Mouse (Mus musculus): ENCODE data around the gene Bach1.

Gene Bach1

DNA sequence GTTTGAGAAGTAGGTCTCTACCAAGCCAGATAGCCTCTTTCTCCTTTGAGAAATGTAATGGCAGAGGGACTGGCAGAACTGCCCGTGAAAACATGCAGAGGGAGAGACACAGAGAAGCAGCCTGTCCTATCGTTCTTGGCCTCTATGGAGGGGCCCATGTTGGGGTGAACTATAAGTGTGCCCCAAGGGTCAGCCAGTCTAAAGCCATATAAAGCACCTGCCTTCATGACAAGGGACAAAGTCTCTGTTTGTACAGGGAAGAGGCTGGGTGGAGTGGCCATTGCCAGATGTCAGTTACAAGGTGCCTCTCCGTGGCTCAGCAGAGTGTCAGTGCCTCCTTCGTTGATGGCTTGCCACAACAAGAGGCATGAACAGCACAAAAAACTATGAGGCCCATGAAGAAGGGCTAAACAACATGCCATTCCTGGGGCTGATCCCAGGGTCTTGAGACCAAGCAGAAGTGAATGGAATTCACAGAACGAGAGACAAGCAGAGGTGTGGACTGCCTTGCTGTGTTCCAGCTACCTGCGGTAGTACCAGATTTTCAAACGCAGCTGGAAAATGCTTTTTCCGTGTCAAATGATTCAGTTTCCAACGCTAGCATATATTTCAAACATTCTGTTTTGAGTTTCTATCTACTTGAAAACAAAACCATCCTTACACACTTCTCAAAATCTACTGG lies 42.4 kb downstream of the Bach1 start:
- no peak for DNase-seq (ENCODE audit: low spot score)

DNA sequence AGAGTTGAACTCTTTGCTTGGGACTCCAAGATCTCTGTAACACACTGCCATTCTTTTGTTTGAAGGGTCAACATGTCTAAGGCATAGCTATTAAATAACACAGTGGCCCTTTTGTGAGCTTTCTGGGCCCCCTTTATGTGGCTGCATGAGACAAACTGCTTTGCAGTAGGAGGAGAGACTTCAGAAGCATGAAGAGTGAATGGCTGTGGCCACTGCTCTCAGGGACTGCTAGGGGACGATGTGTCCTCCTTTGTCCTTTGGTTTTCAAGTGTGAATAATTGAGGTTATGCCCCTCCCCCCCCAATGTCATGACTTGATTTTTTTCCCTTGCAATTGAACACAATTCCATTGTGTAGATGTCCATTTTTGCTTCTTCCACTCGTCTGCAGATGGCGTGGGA lies 44.9 kb downstream of the Bach1 start:
- DNase-seq (ENCODE audit: low spot score), result no peak

DNA sequence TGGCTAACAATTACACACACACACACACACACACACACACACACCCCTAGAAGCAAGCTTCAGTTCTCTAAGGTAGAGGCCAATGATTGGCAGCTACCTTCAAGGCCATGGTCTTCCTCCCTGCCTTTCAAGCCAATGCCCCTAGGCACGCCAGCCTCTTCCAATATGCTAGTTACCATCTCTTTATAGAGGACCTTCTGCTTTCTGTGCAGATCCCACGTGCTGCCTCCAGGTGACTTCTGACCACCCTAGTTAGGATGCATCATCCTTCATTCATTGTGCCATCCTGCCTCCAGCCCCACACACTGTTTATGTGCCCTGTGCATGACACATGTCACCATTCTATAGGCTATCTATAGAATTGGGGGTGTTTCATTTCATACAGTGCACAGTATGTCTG lies 45.6 kb downstream of the Bach1 start:
- DNase-seq (ENCODE audit: low spot score), result no peak

DNA sequence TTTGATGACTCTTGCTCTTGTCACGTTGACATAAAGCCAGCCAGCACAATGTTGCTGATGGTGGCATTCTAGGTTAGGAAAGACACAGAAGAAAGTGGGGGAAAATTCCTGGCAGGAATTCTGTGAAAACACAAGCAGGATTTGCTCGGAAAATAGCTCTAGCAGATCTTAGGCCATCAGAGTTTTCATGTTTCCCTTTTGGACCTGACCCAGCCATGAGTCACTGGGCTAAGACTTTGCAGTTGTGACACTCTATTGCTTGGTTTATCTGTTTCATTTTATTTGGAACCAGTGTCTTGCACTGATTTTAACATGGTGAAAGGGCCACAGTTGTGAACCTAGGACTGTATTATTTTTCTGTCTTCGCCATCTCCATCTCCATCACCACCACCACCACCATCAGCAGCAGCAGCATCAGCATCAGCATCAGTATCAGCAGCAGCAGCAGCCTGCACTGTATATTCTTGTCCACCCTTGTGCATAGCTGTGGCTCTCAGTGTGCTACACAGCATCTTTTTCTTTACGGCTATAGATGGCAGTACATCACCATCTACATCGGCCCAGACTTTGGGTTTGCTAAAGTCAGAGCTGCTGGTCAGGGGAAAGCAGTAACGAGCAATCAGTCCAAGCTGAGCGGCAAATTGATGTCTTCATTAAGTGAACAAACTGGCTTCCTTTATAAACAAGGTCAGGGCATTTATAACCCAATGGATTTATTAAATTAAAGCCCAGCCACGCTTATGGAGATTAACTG lies 46.6 kb downstream of the Bach1 start:
- DNase-seq (ENCODE audit: low spot score), result no peak

DNA sequence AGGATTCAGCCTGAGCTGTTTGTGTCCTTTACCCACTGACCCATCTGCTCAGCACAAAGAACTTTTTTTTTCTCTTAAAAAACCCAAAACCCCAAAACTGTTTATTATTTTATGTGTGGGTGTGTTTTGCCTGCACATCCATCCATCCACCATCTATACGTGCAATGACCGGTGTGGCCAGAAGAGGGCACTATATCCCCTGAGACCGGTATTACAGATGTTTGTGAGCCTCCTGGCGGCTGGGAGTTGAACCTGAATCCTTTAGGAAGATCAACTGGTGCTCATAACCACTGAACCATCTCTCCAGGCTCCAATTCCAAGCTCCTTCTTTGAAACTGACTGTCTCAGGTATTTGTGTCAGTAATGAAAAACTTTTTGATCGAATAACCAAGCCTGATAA lies 48.0 kb downstream of the Bach1 start:
- DNase-seq (ENCODE audit: low spot score), result peak; percentile 72

DNA sequence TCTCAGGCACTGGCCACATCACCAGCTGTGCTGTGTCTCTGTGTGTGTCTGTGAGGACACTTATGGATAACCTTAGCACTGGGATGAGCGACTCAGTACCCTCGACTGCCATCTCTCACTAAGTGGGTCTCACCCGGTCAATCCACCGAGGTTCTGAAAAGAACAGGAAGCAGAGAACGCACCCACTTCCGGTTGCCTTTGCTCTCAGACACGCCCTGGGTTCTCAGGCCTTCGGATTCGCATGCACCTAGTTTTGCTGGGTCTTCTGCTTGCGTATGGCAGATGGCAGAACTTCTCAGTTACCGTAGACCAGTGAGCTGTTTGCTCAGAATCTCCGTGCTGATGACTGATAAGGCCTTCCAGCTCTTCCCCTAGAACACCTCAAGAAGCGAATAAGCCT lies 52.5 kb downstream of the Bach1 start:
- no peak for DNase-seq (ENCODE audit: low spot score)

DNA sequence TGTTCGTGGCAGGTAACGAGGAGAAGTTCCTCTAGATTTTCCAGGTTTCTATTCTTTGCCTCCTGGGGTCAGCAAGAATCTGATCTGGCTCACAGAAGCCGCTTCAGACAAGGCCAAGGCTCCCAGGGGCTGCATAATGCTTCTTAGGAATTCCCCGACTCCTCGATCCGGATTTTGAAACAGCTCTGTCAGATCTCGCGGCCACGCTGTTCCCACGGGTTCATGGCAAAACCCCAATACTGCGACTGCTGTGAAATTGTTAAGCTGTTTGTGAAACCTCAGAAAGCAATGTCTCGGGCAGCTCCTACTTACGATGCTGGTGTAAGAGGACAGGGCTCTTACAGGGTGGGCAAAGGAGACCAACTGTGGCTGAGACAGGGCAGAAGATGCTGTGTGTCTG lies 53.7 kb downstream of the Bach1 start:
- no peak for DNase-seq (ENCODE audit: low spot score)

DNA sequence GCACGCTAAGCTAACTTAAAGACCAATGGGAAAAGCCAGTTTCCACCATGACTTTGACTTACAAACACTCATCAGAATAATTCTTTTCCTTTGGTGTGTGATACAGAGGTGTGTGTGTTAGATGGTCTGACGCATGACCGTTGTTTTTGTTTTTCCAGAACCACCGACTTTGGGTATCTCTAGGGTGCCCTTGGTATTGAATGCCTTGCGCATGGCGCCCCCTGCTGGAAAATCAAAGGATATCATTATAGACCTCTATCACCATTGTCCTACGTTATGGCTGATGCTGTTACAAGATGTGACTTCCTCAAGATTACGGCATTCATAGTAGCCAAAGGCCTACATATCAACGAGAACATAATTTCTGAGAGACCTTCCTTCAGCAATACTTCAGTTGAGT lies 56.1 kb downstream of the Bach1 start:
- DNase-seq (ENCODE audit: low spot score), result peak; percentile 45

DNA sequence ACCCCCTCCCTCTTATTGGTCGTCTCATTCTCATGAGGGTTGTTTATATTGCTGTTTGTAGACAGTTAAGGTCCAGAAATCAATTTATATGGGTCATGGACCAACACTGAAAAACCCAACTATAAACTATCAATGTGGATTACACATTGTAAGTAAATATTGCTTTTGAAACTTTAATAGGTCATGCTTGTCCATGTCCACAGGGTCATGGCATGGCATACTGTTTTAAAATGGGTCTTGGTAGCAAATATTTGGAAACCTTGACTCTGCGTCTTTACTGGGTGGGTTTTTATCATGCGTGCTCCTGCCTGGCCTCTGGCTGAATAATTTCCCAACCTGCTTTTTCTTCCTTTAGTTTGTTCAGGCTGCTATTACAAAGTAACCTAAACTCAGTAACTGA lies 57.2 kb downstream of the Bach1 start:
- no peak for DNase-seq (ENCODE audit: low spot score)

DNA sequence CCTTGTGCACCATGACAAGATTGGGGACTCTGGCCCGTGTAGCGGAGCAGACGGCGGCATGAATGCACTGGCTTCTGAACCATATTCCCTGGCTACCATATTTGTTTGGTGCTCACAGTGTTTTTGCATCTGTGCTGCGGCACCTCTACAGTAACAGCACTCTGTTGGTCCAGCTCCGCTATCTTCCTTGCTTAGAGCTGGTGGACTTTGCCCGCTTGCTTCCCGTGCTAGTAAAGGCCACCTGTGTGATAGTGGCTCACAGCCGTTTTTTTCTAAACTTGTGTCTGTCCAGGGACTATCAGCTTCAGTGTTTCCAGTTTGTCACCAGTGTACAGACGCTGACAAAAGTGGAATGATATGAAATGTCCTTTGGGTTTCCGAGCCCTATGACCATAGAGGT lies 59.3 kb downstream of the Bach1 start:
- DNase-seq (ENCODE audit: low spot score), result no peak

DNA sequence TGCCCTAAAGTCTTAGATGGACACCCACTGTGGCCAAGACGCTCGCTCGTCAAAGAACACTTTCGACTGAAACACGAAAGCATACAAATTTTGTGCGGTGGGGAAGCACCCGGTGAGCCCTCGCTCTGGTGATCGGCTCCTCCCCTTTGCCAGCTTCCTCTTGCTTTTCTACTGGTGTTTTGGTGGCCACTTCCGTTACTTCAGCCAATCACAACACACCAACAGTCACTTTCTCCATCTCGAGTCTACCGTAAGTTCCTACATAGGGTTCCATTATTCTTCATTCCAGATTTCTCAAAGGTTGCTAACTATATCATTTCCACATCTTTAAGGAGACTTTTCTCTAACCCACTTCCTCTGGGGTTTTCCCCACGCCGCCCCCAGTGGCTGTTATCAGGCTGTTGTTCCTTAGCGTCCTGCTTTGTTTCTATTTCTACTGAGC lies 65.9 kb downstream of the Bach1 start:
- DNase-seq (ENCODE audit: low spot score), result no peak

DNA sequence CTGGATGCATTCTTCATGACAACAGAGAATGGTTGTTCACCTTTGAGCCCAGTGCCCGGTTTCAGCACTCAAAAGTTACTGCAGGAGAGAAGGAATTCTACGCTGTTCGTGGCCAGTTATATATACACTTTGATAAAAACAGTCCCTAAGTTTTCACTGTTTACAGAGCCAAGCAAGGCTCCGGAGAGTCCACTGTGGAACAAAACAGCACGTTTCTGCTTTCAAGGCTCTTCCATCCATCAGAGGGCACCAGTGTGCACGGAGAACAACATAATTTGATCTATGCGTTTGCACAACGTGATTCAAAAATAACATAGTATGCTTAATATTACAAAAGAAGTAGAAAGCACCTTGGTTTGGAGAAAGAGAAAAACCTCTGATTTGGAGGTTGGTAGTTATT lies 67.2 kb downstream of the Bach1 start:
- no peak for DNase-seq (ENCODE audit: low spot score)

DNA sequence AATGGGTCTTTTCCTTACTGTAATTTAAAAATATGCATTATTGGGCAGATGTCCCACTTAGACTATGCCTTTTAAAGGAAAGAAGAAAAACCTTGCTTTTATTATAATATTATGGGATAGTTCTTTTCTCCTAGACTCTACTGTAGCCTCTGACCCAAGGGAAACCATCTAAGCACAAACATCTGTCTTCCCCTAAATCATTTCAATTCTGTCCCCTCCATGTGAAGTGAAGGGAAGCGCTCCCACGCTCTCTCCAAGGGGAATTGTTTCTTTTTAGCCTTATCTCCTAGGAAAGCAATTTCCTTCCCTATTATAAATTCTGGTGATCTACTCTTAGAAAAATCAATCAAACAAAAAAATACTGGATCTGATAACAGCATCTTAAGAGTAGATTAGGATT lies 71.8 kb downstream of the Bach1 start:
- no peak for DNase-seq (ENCODE audit: low spot score)

DNA sequence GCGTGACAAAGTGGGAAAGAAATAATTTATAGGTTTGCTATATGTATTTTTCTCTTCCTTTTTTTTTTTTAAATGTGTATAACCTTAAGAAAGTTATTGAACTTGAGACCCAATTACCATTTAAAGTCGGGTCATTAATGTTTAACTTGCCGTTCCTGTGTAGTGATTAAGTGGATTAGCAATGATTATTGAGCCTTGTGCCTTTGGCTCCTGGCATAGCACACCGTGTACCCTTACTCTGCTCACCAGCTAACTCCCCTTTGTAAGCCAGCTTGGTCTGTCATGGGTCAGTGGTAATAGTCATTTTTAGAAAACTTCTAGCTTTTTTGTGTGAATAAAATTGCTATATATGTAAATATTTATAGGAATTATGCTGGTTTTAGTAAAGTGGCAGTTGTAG lies 73.2 kb downstream of the Bach1 start:
- no peak for DNase-seq (ENCODE audit: low spot score)

DNA sequence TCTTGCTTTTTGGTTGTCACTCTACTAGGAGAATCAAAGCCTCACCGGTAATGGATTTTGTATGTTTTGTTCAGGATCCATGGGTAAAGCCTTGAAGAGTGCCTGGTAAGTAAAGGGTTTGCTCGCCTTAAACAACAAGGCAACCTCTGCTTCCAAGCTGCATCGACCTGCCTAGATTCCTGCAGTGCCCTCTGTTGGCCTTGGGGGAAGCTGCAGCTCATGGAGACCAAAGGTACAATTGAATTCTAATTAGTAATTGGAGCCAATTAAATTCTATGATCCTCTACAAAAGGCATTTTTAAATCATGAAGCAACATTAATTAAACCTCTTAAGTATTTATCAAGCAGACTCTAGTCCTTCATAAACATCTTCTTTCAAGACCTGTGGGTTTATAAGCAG lies 75.7 kb downstream of the Bach1 start:
- no peak for DNase-seq (ENCODE audit: low spot score)

DNA sequence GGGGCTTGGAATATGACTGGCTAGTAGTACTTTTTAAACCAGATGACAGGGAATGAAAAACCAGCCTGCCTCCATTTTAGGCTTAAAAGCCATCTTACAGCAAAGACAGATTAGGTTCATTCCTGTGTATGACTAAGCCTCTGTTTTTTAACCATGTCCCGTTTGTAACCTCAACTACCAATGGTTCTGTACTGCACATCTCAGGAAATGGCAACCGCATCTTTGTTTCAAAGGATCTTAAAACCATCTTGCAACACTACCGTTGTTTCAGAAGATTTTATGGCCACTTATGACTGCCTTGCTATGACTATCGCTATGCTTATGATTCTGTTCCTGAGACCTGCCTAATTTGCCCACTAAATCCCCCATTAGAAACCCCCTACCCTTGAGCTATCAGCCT lies 78.6 kb downstream of the Bach1 start:
- no peak for DNase-seq (ENCODE audit: low spot score)

DNA sequence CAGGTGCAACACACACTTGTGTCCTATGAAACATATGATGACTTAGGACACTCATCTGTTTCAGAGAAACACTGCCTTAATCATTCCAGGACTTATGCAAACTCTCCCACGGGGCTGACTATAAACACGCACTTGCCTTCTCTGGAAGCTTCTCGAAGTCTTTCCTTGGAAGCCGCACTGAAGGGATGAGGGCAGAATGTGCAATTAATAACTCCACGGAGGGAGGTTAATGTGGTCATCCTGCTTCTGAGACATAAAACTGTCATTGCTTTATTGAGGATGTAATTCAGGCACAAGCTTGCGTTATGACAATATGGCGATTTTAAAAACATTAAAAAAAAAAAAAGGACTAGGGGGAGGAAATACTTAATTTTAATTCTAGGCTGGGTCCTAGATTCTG lies 82.9 kb downstream of the Bach1 start:
- no peak for DNase-seq (ENCODE audit: low spot score)
